Mouse (Mus musculus) left cerebral cortex, postnatal 36 days (tissue): ENCODE measurements around the gene Taf1d. TPM values are rescaled to one million over a fixed set of nuclear protein-coding genes. Genes with fewer than 3 reads are reported as not detected.
"Not testable (repeated sequence)": the region's sequence is repeated elsewhere in the genome, so short reads cannot be mapped to it uniquely, and the experiment has no call there.

Experiments used
- DNase-seq, 2 experiments: peaks; one replicate each; pipeline ENCODE4 v3.0.0; 2021 to 2022; ENCODE audit warnings: low spot score in 2 of 2, mixed read lengths in 1 of 2
- intact Hi-C: fragments of 180-260 bp; cut with DNase I; formaldehyde crosslinking; loops from one replicate; pipeline ENCODE4 v1.15.1; 2025
- total RNA-seq, 2 experiments: library from RNA; stranded (reverse); gene quantifications; 2 replicates each; pipeline ENCODE4 v1.2.3; 2021

Taf1d gene
- total RNA-seq, 2 experiments from 2014 or later: 29.6 to 33.9 TPM

DNA sequence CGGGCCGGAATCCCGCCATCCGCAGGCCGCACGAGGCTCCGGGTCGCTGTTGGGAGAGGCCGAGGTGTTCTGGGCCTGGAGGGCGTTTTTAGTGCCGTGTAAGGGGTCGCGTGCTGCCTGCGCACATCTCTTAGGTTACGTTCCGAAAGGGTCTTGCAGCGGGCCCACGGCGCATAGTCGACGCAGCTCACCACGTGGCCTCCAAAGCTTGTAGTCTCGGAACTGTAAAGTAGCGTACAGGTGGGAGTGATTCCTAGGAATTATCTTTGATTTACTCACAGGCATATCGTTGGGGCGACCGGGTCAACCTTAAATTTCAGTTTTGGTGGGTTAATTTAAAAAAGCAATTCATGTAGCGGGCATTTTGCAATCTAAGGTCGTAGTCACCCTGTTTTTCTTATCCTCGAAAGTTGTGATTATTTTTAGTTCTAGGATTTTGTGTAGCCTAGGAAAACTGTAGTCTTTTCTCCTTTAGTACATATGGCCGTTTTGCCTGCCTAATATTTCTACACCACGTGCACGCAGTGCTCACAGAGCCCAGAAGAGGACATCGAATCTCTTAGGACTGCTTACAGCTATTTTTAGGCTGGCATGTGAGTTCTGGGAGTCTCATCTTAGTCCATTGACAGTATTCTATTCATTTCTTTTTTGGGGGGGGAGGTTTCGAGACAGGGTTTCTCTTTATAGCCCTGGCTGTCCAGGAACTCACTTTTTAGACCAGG is 545 bp downstream of the Taf1d start, which contains the start of gene 4931406C07Rik:
TSS of gene 4931406C07Rik (minus strand) at position 51 of the 722 bp plus-strand sequence.
- intact Hi-C loops: loop anchor here (1.0 kb wide), 1 partner anchor 27 kb away; the partner anchor contains the start of gene Med17
- no peak for DNase-seq

GRCm38 (mm10) chr9:15307257-15307656 is 1.2 kb downstream of the Taf1d start:
- intact Hi-C loops: no loop called here

DNA sequence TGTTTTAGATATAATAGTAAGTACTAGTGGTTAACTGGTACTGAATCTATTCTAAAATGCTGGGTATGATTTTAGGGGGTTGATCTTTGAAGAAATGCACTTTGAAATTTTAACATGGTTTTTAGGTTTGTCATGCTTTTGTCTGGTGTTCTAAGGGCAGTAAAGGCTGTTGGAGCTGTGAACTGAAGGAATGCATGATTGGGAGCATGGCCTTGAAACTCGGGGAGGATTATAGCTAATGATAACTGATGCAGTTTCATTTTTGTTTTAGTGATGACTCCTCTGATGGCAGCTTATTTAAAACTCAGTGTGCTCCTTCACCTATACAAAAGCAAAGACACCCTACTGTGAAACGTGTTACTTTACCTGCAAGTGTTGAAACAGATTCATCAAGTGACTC is 2.2 kb downstream of the Taf1d start:
- intact Hi-C loops: no loop called here
- no peak for DNase-seq

More at GRCm38 (mm10) chr9:15307257-15307656, 1.2 kb downstream of the Taf1d start:
- DNase-seq: no peak

DNA sequence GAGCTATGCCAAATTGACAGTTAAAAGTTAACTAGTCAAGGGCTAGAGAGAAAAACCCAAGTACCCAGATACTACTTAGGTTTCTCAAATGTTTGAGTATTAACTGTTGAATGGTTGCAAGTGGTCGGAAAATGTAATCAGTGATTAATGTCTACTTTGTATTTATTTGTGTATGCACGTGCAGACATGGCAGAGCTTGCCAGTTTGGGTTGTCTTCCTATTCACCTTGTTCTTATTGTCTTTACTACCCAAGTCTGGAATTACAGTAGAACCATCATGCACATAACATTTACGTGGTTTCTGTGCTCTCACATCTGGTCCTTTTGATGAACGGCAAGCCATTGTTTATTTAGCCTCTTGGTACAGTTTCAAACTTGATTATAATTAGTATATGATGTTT is 3.4 kb downstream of the Taf1d start:
- intact Hi-C loops: no loop called here
- DNase-seq: no peak

- intact Hi-C loops: no loop called here
- DNase-seq: no peak
Observed at GRCm38 (mm10) chr9:15310179-15310578, 4.2 kb downstream of the Taf1d start.

- DNase-seq: no peak
- intact Hi-C loops: no loop called here
Observed at GRCm38 (mm10) chr9:15312054-15312735, 6.2 kb downstream of the Taf1d start.

DNA sequence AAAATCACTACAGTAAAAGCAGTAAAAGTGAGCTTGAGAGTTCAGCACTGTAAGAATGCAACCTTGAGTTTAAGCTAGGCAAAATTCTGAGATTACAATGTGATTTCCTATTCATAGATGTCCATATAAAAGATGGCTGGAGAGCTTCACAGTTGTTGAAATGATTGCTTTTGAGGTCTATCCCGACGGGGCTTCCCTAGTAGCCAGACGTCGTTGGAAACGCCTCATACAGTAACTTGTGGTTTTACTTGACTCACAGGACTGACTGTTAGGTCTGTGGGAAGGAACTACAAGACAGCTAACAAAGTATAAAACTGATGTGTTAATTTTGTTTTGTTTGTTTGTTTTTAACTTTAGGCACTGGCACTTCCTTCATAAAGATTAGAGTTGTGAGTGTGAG is 7.6 kb downstream of the Taf1d start:
- intact Hi-C loops: no loop called here
- DNase-seq: no peak

DNA sequence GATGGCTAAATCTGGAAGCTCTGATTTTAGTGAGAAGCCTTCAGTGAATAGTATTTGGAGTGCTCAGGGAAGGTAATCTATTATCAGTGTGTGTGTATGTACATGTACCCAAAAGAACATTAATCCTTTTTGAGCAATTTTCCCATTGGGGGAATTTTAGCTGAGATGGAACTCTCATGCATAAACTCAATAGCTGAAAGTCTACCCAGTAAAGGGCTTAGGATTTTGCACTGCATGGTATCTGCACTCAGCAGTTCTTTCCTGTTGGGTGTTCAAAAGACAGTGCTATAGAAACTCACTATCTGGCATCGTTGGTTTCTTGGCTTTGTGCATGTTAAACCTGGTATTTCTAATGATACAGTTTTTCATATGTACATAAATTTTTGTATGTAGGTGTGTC is 8.6 kb downstream of the Taf1d start:
- intact Hi-C loops: no loop called here

GRCm38 (mm10) chr9:15316296-15316695 is 10.3 kb downstream of the Taf1d start:
- intact Hi-C loops: not testable (repeated sequence)

More for the DNA sequence above, 8.6 kb downstream of the Taf1d start:
- no peak for DNase-seq

GRCm38 (mm10) chr9:15317223-15318169 is 11.5 kb downstream of the Taf1d start:
- DNase-seq: no peak
- intact Hi-C loops: no loop called here

More at GRCm38 (mm10) chr9:15316296-15316695, 10.3 kb downstream of the Taf1d start:
- DNase-seq: not testable (repeated sequence)

DNA sequence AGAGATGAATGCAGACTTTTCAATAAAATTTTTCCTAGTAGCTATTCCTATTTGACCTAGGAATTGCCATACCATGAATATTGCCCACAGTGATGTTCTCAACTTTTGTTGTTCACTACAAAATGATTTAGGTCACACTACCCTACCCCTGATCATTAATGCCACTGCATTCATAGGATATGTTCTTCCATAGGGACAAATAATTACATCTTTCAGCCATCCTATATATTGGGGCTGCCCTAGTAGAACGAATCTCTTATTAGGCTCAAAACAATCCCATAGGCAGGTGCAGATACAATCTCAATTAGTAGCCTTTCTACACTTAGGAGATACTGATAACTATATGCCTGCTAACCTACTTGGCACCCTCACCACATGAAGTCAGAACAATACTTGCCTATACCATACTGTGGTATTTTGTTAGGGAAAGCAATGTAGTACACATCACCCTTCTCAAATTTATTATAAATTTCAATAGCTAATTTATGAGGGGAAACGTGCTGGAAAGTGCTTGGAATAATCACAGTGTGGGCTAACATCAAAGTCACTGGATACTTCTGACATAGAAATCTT is 12.2 kb downstream of the Taf1d start:
- intact Hi-C loops: no loop called here
- no peak for DNase-seq

- intact Hi-C loops: no loop called here
- DNase-seq: no peak
Observed at GRCm38 (mm10) chr9:15337776-15338175, 31.8 kb downstream of the Taf1d start.

GRCm38 (mm10) chr9:15349925-15350324 is 43.9 kb downstream of the Taf1d start:
- DNase-seq: no peak
- intact Hi-C loops: no loop called here

GRCm38 (mm10) chr9:15356916-15357483 is 51.0 kb downstream of the Taf1d start:
- DNase-seq: no peak
- intact Hi-C loops: no loop called here

- intact Hi-C loops: no loop called here
- DNase-seq: peak; percentile 95 to 97
Observed at GRCm38 (mm10) chr9:15357484-15358275, 51.7 kb downstream of the Taf1d start, which contains the start of gene Cep295. TSS of gene Cep295 (minus strand) at chr9:15357788.

DNA sequence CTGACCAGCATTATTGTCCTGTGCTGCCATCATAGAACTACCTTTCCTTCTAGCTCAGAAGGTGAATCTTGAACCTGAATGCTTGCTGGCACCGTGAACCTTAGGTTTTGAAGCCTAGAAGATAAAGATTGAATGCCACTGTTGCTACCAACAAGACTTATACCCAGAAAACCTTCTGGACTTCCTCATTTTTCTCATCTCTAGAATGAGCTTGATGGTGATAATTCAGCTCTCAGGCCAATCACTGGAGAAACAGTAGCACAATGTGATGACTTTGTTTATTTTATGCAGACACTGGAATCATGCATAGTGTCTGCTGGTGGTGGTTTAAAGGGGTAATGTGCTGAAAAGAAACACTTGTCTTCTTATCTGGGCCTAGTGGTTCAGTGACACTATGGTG is 58.8 kb downstream of the Taf1d start:
- intact Hi-C loops: loop anchor here (5.0 kb wide), 1 partner anchor 127 kb away; the partner anchor contains the start of gene Smco4

DNA sequence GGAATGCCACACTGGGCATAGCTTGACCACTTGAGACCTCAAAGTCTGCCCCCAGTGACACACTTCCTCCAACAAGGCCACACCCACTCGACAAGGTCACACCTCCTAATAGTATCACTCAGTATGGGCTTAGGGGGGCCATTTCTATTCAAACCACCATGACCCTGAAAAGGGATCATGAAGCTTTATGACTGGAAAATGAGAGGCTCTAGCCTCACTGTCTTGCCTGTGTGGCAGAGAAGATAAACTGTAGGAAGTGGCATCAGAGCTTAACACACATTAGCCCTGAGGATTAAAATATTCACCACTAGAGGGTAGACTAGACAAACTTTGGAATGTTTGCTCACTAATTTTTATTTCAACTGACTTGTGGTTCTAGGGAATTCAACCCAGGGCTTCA is 59.8 kb downstream of the Taf1d start:
- DNase-seq: no peak

More for the DNA sequence above, 58.8 kb downstream of the Taf1d start:
- no peak for DNase-seq

GRCm38 (mm10) chr9:15366260-15366659 is 60.2 kb downstream of the Taf1d start:
- DNase-seq: no peak
- intact Hi-C loops: loop anchor here (2.0 to 5.0 kb wide), 2 partner anchors 126 to 315 kb away; partner anchors contain the start of gene Smco4

More for the DNA sequence above, 59.8 kb downstream of the Taf1d start:
- intact Hi-C loops: loop anchor here (2.0 to 5.0 kb wide), 2 partner anchors 126 to 315 kb away; partner anchors contain the start of gene Smco4
